Mouse (Mus musculus): ENCODE measurements around the gene BC049762. TPM values are rescaled to one million over a fixed set of nuclear protein-coding genes. Genes with fewer than 3 reads are reported as not detected.

Gene BC049762
- 0.12 and 0.30 TPM in 2 replicates for polyA plus RNA-seq (2012)

DNA sequence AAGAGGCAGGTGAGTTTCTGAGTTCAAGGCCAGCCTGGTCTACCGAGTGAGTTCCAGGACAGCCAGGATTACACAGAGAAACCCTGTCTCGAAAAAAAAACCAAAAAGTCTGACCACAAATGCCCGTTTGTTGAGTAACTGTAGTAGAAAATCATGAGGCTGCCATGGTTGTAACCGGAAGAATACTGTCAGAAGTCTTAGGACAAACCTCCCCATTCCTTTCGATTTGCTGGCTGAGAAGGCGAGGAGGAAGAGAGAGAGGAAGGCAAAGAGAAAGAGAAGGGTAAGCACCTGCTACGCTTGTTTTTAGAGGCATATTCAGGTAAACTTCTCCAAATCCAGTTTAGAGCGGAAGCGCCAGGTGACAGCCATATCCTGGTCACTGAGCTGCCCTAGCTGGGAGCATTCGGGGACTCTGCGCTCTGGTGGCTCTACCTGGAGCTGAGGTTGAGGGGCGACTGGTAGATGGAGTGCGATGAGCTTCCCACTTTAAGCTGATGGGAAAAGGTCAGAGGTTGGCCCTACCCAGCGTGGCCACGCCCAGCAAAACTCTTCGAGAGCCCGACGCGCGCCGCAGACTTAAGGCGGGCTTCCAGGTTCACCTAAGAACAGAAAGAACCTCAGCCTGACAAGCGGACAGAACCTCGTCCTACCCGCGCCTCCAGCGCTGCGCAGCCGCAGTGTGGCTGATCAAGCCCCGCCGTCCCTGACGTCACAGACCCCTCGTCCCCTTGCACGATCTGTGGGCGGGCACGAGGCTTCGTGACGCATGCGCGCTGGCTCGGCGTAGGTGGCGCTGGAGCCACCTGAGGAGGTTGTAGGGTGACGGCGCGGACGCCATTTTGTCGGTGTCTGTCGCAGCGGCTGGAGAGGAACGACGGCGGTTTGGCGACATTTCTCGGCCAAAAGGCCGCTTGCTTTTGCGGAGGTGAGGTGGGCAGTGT, at the start of gene BC049762:
TSS of gene BC049762 (minus strand) at position 705 of the 944 bp plus-strand sequence.

GRCm38 (mm10) chr11:51289564-51290041, 26.8 kb upstream of the BC049762 start, which contains the start of gene Col23a1:
Gene Col23a1, plus strand, starts transcription at chr11:51289920.

DNA sequence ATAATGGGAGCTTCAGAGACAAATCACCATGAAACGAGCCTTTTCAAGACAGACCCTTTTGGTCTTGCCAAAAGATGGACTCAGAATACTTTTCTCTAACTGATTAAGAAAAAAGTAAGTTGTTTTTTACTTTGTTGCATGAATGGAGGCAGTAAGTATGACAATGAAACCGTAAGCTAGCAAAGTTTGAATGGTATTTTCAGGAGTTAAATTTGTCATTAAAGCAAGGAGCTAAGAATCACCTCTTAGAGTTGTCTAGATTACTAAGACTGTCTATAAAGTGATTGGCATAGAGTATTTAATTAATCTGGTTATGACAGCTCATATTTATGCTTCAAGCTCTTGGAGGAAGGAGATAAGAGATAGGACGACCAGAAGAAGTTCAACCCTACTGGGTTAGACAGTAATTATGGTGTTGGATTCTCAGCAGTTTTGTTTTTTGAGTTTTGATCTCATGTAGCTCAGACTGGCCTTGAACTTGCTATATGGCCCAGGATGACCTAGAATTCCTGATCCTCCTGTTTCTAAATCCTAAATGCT, 1.1 kb downstream of the BC049762 start, which contains the start of gene Clk4:
TSS of gene Clk4 (plus strand) at position 51 of the 540 bp plus-strand sequence.

GRCm38 (mm10) chr11:51220308-51220707, 42.5 kb downstream of the BC049762 start, which contains the start of gene Gm12569:
Gene Gm12569, plus strand, starts transcription at chr11:51220473.

Other genes with a start within 250 kb of the BC049762 start
- not detected in 2 replicates for gene Olfr54, start 248.8 kb downstream of the BC049762 start, polyA plus RNA-seq (2012)
- gene Olfr1375, start 214.9 kb downstream of the BC049762 start, polyA plus RNA-seq (2012), result not detected in 2 replicates
- gene Zfp354a, start 203.8 kb downstream of the BC049762 start, polyA plus RNA-seq (2012), result 0.01 TPM in 1 of 2 replicates, not detected in the other
- gene Gm12569, start 42.6 kb downstream of the BC049762 start, polyA plus RNA-seq (2012), result not detected in 2 replicates
- gene Clk4, start 1.3 kb downstream of the BC049762 start, polyA plus RNA-seq (2012), result 5.7 and 6.3 TPM in 2 replicates
- 0.06 and 0.12 TPM in 2 replicates for gene Col23a1, start 26.9 kb upstream of the BC049762 start, polyA plus RNA-seq (2012)